Mouse (Mus musculus): ENCODE results near the gene Ccdc13. TPM values are rescaled to one million over a fixed set of nuclear protein-coding genes. Genes with fewer than 3 reads are reported as not detected.

Gene Ccdc13
- total and polyA plus RNA-seq, 3 experiments = not detected

DNA sequence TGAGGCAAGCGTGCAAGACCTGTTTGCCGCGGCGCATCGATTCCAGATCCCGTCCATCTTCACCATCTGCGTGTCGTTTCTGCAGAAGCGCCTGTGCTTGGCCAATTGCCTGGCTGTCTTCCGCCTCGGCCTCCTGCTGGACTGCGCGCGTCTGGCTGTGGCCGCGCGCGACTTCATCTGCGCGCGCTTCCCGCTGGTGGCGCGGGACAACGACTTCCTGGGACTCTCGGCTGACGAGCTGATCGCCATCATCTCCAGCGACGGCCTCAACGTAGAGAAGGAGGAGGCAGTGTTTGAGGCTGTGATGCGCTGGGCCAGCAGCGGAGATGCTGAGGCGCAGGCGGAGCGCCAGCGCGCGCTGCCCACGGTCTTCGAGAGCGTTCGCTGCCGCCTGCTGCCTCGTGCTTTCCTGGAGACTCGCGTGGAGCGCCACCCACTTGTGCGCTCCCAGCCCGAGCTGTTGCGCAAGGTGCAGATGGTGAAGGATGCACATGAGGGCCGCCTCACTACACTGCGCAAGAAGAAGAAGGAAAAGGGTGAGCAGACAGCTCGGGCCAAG lies 61.1 kb downstream of the Ccdc13 start:
- Histone ChIP-seq H3K9ac (ENCODE audit: control insufficient read depth, low read depth, low read length, poor library complexity, severe bottlenecking) (no peak overlapping the region), H3K4me3 (ENCODE audit: control insufficient read depth in 1 of 2, insufficient read depth in 1 of 2, low read depth in 2 of 2, low read length in 2 of 2) (no peak overlapping the region), H3K4me1 (ENCODE audit: control insufficient read depth in 1 of 2, insufficient read depth in 2 of 2, low read length in 2 of 2) (no peaks in the 10 kb centered on the region), H3K27me3 (ENCODE audit: control insufficient read depth in 1 of 2, insufficient read depth in 2 of 2, low read length in 2 of 2) (no peaks in the 10 kb centered on the region), H3K27ac (ENCODE audit: control insufficient read depth, low read depth, low read length) (no peak overlapping the region), H3K9me3 (replicated peaks; ENCODE audit: insufficient read depth, low read length) (no peaks in the 10 kb centered on the region), H3K79me2 (ENCODE audit: control insufficient read depth, insufficient read depth, low read length, poor library complexity) (no peaks in the 10 kb centered on the region), H3K36me3 (ENCODE audit: control insufficient read depth in 1 of 2, insufficient read depth in 2 of 2, low read length in 2 of 2) (no peaks in the 10 kb centered on the region)
- no peak for DNase-seq (ENCODE audit: low read depth, low spot score)
- TF ChIP-seq POLR2AphosphoS2 (IDR thresholded peaks at IDR 0.05; ENCODE audit: low read length) = no peak
- no peak for TF ChIP-seq MYC (IDR thresholded peaks at IDR 0.05; ENCODE audit: low read depth, low read length)
- TF ChIP-seq POLR2AphosphoS5 (IDR thresholded peaks at IDR 0.05; ENCODE audit: borderline replicate concordance, low read depth, low read length) = no peak
- TF ChIP-seq HCFC1 (IDR thresholded peaks at IDR 0.05; ENCODE audit: low read depth, low read length) = no peak
- no peak for TF ChIP-seq CTCF (IDR thresholded peaks at IDR 0.05 in 2 of 3, conservative IDR thresholded peaks at IDR 0.05 in 1 of 3; ENCODE audit: control insufficient read depth in 1 of 3, insufficient read depth in 1 of 3, low read depth in 2 of 3, low read length in 3 of 3, poor library complexity in 1 of 3, severe bottlenecking in 1 of 3)
- no peak for TF ChIP-seq UBTF (IDR thresholded peaks at IDR 0.05; ENCODE audit: borderline replicate concordance, insufficient read depth, low read depth, low read length)
- TF ChIP-seq MAX (IDR thresholded peaks at IDR 0.05; ENCODE audit: low read length) = no peak
- TF ChIP-seq MAZ (IDR thresholded peaks at IDR 0.05; ENCODE audit: low read depth, low read length) = no peak
- no peak for TF ChIP-seq CHD2 (IDR thresholded peaks at IDR 0.05; ENCODE audit: low read length)
- no peak for TF ChIP-seq MYB (IDR thresholded peaks at IDR 0.05; ENCODE audit: low read depth, low read length)
- no peak for TF ChIP-seq RAD21 (IDR thresholded peaks at IDR 0.05; ENCODE audit: low read depth, low read length)

DNA sequence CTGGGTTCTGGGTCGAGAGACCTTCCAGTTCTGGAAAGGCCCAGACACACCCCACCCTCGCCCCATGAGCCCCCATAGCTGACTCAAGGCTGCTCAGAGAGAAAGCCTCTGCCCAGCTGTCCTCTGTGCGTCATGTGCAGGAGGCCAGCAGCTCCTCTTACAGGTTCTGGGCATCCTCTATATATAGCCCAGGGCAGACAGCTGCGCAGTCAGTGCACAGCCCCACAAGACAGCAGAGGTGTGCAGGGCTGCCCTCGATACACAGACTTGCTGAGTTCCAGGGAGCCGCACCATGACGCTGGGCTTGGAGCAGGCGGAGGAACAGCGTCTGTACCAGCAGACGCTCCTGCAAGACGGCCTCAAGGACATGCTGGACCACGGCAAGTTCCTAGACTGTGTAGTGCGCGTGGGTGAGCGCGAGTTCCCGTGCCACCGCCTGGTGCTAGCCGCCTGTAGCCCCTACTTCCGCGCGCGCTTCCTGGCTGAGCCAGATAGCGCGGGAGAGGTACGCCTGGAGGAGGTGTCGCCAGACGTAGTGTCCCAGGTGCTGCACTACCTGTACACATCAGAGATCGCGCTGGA lies 61.7 kb downstream of the Ccdc13 start, which contains the start of gene Klhl40:
Klhl40 (plus strand) TSS at position 124 of the 582 bp plus-strand sequence.
- TF ChIP-seq MYC (IDR thresholded peaks at IDR 0.05; ENCODE audit: low read depth, low read length) (no peak), ELF1 (IDR thresholded peaks at IDR 0.05; ENCODE audit: low read depth, low read length) (no peak), ZMIZ1 (IDR thresholded peaks at IDR 0.05; ENCODE audit: low read depth, low read length) (no peak), TAL1 (IDR thresholded peaks at IDR 0.05; ENCODE audit: low read length) (no peak), ZC3H11A (IDR thresholded peaks at IDR 0.05; ENCODE audit: low read depth, low read length) (no peak)
- Histone ChIP-seq H3K4me3 (ENCODE audit: control insufficient read depth in 1 of 2, insufficient read depth in 1 of 2, low read depth in 2 of 2, low read length in 2 of 2) (no peak within 1 kb of the TSS), H3K79me2 (ENCODE audit: control insufficient read depth, insufficient read depth, low read length, poor library complexity) (no peaks in the 10 kb centered on the region), H3K4me1 (ENCODE audit: control insufficient read depth in 1 of 2, insufficient read depth in 2 of 2, low read length in 2 of 2) (no peaks in the 10 kb centered on the region), H3K9me3 (replicated peaks; ENCODE audit: insufficient read depth, low read length) (no peaks in the 10 kb centered on the region), H3K27me3 (ENCODE audit: control insufficient read depth in 1 of 2, insufficient read depth in 2 of 2, low read length in 2 of 2) (no peaks in the 10 kb centered on the region), H3K27ac (ENCODE audit: control insufficient read depth, low read depth, low read length) (no peak within 1 kb of the TSS), H3K9ac (ENCODE audit: control insufficient read depth, low read depth, low read length, poor library complexity, severe bottlenecking) (no peak within 1 kb of the TSS), H3K36me3 (ENCODE audit: control insufficient read depth in 1 of 2, insufficient read depth in 2 of 2, low read length in 2 of 2) (no peaks in the 10 kb centered on the region)
- no peak for DNase-seq (ENCODE audit: low read depth, low spot score)
